Mouse (Mus musculus) B cell, adult 2 months (primary cell): ENCODE measurements at regions not wholly inside any gene's neighbourhood (a gene's known extent, or its start where the extent isn't known, plus 50 kb on each side); places are given as distances from the start of the nearest gene placed in this dataset.
"Not testable (repeated sequence)": the region's sequence is repeated elsewhere in the genome, so short reads cannot be mapped to it uniquely, and the experiment has no call there.

ENCODE experiments used
- DNase-seq, 2 experiments: peaks; one replicate each; pipeline ENCODE4 v3.0.0; 2022

DNA sequence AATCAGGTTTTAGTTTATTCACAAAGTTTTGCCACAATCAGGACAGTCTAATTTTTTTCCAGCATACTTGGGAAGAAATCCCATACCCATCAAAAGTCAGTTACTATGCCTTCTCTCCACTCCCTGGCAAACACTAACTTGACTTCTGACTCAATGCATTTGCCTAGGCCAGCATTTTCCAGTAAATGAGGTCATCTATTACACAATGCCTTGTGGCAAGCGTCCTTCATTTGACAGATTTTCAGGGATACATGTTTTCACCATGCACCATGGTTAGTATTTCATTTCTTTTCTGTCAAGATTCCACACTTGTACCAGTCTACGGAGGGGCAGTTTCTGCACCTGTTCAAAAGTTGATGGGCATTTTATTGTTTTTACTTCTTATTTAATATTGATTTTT is 88.4 kb upstream of the Slc2a12 start:
- not testable (repeated sequence) for DNase-seq

DNA sequence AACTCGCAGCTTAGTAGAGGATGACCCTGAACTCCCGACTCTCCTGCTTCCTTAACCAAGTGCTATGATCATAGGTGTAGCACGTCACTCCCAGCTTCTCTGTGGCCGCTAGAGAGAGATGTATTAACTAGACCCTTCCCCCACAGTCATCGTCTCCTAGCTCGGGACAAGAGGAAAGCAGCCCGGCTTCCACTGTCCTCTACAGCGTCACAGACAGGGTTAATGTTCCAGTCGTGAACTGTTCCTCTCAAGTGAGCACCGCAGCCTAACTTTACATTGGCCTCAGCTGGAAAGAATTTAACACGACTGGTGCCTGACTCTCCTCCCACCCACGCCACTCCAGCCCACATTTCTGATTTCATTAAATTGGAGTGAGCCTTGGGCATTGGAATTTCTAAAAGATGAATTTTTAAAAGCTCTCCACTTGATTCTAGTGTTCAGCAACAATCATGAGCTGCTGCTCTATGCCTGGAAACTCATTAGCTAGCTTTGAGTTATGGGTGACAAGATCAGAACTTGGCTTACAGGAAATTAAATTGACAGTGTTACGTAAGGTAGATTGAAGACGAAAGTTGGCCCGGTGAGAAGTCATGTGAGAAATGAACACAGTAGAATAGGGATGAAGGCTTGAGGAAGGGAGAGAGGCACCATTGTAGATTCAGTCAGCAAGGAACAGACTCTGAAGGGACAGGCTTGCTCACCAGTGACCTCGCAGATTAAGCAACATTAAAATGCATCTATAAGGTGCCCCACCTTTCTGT is 75.4 kb upstream of the Slc2a12 start:
- not testable (repeated sequence) for DNase-seq

DNA sequence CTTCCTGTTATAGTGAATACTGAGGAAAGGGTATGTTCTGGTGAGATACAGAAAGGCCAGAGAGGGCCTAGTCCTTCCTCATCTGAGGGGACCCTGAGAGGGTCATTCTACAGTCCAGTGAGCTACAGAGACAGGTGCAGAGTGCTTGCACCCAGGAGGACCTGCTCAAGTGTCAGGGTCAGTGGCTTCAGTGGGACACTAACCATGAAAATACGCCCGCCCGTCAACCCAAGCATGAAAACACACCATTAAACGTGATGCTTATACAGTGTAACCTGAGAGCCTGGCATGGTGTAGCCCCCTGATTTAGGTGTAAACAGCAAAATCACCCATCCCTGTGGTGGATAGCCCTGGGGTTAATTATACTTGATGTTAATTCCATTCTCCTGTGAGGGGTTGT is 70.8 kb upstream of the Slc2a12 start:
- not testable (repeated sequence) for DNase-seq

DNA sequence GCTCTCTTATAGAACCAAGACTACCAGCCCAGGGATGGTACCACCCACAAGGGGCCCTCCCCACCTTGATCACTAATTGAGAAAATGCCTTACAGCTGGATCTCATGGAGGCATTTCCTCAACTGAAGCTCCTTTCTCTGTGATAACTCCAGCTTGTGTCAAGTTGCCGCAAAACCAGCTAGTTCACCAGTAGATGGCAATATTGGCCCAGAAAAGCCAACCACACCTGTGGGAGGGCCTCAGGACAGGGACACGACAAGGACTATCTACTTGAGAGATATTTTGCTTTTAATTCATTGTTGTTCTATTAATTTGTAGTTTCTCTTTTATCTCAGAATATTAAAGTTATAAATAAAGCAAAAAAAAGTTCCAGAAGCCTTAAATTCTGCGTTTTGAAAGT is 65.4 kb upstream of the Slc2a12 start:
- peak; percentile 40 to 41 for DNase-seq

DNA sequence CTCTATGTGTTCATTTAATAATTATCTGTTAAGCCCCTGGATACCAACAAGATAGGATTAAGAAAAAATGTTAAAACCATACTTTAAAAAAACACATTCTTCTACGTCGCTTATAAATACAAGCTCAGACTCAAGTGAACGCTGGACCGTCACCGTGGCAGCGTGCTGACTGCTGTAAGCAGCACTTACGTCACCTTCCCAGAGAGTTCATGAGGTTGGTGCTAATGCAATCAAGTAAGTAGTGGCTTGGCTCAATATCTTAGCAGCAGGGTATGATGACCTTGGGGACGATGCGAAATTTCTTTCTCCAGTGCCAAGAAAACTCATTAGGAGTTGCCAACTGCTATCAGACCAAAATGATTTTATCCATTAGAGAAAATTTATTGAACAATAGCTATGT is 63.5 kb upstream of the Slc2a12 start:
- not testable (repeated sequence) for DNase-seq

DNA sequence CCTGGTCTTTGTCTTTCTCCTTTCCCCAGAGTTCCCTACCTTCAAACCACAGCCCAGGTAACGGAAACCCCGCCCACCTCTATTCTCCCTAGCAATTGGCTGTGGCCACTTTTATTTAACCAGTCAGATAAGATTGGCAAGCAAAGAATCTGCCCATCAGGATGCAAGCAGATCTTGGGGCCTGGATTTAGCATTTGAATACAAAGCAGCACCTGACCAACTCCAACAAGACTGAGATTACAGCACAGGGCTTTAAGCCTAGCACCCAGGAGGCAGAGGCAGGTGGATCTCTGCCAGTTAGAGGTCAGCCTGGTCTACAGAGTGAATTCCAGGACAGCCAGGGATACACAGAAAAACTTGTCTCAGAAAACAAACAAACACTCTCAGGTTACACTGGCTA is 61.5 kb upstream of the Slc2a12 start:
- not testable (repeated sequence) for DNase-seq

DNA sequence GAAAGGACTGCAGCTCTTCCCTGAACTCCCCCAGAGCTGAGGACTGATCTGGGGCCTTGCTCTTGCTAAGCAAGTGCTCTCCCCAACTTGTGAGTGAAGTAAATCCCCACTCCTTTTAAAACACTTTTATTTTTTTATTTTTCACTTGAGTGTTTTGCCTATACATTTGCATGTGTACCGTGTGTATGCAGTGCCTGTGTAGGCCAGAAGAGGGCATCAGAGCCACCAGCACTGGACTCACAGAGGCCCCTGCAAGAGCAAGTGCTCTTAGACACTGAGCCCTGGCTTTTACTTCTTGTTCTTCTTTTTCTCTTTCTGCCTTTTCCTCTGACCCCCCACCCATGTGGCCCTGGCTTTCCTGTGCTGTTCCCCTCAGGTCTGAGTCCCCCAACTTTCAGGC is 56.2 kb upstream of the Slc2a12 start:
- DNase-seq, result not testable (repeated sequence)

DNA sequence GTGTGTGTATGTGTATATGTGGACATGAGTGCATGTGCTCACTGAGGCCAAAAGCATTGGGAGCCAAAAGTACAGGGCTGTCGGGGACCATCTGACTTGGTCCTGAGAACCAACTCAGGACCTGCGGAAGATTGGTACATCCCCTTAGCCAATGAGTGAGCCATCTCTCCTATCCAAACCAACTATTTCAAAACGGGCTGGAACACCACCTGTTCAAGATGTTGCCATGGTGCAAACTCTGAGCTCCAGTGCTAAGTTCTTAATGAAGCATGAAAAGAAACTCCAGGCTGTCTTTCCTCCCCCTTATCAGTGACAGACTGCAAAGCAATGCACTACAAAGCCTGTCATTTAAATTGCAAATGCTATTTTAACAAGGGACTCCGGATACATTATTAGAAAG is 53.1 kb upstream of the Slc2a12 start:
- not testable (repeated sequence) for DNase-seq

DNA sequence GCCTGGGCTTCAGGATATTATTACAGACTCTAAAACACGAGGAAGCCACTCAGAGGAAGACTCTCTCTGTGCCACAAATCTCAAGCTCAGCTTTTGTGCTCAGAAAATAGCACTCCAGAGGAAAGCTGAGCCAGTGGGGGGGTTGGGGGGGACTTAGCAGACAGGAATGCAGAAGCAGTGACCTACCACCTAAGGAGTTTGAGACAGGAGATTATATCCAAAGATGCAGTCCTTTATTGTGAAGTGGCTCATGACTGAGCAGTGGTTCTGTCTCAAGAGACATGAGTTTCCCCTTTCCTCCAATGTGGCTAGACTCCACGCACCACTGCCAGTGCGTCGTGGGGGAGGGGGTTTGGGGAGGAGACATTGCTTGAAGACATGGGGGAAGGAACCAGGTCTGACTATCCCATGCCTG is 52.6 kb upstream of the Slc2a12 start:
- not testable (repeated sequence) for DNase-seq

DNA sequence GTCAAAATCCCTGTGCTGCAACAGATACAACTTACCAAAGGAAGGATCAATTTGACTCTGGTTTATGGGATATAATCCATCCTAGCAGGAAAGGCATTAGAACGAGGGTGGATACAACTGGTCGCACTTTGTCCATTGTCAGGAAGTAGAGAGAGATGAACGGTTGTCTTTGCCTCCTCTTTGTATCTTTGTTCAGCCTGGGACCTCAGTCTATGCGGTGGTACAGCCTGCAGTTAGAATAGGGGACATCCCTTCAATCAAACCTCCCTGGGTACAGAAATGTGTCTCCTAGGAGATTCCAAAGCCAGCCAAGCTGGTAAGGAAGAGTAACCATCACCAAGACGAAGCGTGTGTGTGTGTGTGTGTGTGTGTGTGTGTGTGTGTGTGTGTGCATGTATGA is 52.1 kb upstream of the Slc2a12 start:
- DNase-seq, result not testable (repeated sequence)
